Mouse (Mus musculus) midbrain, embryonic 15.5 days (tissue): ENCODE results near the gene Cdsn. TPM values are rescaled to one million over a fixed set of nuclear protein-coding genes. Genes with fewer than 3 reads are reported as not detected.

Source experiments
- ATAC-seq: fragments of 200-750 bp; cut with Nextera tagmentation; replicated peaks from 2 replicates; pipeline ENCODE4 v1.8.0; 2017; ENCODE audit warnings: moderate TSS enrichment
- H3K27ac ChIP-seq: fragments of 300-500 bp; sonication (generic); 2 replicates; pipeline ENCODE4 v1.5.1; 2015; ENCODE audit warnings: mild to moderate bottlenecking, inconsistent platforms
- H3K27me3 ChIP-seq: fragments of 300-500 bp; sonication (generic); replicated peaks from 2 replicates; pipeline ENCODE4 v1.6.1; 2015; ENCODE audit warnings: inconsistent platforms
- H3K36me3 ChIP-seq: fragments of 300-500 bp; sonication (generic); replicated peaks from 2 replicates; pipeline ENCODE4 v1.6.1; 2015; ENCODE audit warnings: inconsistent platforms
- H3K4me1 ChIP-seq: fragments of 300-500 bp; sonication (generic); 2 replicates; pipeline ENCODE4 v1.6.1; 2015; ENCODE audit warnings: inconsistent platforms
- H3K4me2 ChIP-seq: fragments of 300-500 bp; sonication (generic); 2 replicates; pipeline ENCODE4 v1.6.1; 2015; ENCODE audit warnings: inconsistent platforms, mild to moderate bottlenecking, moderate library complexity
- H3K4me3 ChIP-seq: fragments of 300-500 bp; sonication (generic); 2 replicates; pipeline ENCODE4 v1.5.1; 2015; ENCODE audit warnings: mild to moderate bottlenecking, inconsistent platforms
- H3K9ac ChIP-seq: fragments of 300-500 bp; sonication (generic); 2 replicates; pipeline ENCODE4 v1.6.1; 2015; ENCODE audit warnings: mild to moderate bottlenecking, inconsistent platforms
- H3K9me3 ChIP-seq: fragments of 300-500 bp; sonication (generic); 2 replicates; pipeline ENCODE4 v1.6.1; 2016; ENCODE audit warnings: inconsistent platforms
- WGBS: fragments of 180-500 bp; shearing (Covaris S2); methylation state at CpG from one replicate; pipeline ENCODE4 v1.1.7; 2015; ENCODE audit warnings: mixed read lengths; 5-methylcytosine and 5-hydroxymethylcytosine counted together
- polyA plus RNA-seq: library from polyadenylated mRNA; unstranded; fragments of >200 nt; fragmentation: Nextera tagmentation; extraction: Ambion mirVana; gene quantifications from 2 replicates; pipeline ENCODE4 v1.2.1, GENCODE M21; 2015

The Cdsn gene
- polyA plus RNA-seq, 1 experiment from 2014 or later, result 0.06 TPM

- Histone ChIP-seq H3K9ac (no peak overlapping the region), H3K36me3 (no peaks in the 10 kb centered on the region), H3K4me1 (no peaks in the 10 kb centered on the region), H3K27me3 (no peaks in the 10 kb centered on the region; the same call in 1 of the 2 replicates), H3K27ac (no peak overlapping the region), H3K4me3 (no peak overlapping the region), H3K9me3 (no peaks in the 10 kb centered on the region), H3K4me2 (no peak overlapping the region)
- 31% methylated on average over 5 of the region's 5 CpGs for WGBS
- no peak for ATAC-seq
These were observed 4.9 kb downstream of the Cdsn start for GRCm38 (mm10) chr17:35556812-35557211.

GRCm38 (mm10) chr17:35557351-35557750 lies 5.4 kb downstream of the Cdsn start:
- Histone ChIP-seq H3K4me2 (no peak overlapping the region), H3K4me3 (no peak overlapping the region), H3K27ac (no peak overlapping the region), H3K9ac (no peak overlapping the region), H3K9me3 (no peaks in the 10 kb centered on the region), H3K27me3 (no peaks in the 10 kb centered on the region; the same call in 1 of the 2 replicates), H3K36me3 (no peaks in the 10 kb centered on the region), H3K4me1 (no peaks in the 10 kb centered on the region)
- WGBS, result 82% methylated on average over 9 of the region's 9 CpGs
- ATAC-seq, result no peak

GRCm38 (mm10) chr17:35558216-35558615 lies 6.3 kb downstream of the Cdsn start:
- no peaks in the 10 kb centered on the region; the same call in 1 of the 2 replicates for H3K27me3 ChIP-seq
- no peak overlapping the region for H3K4me2 ChIP-seq
- 60% methylated on average over 8 of the region's 8 CpGs for WGBS
- H3K4me3 ChIP-seq, result no peak overlapping the region
- no peak overlapping the region for H3K9ac ChIP-seq
- H3K27ac ChIP-seq, result no peak overlapping the region
- no peaks in the 10 kb centered on the region for H3K36me3 ChIP-seq
- H3K4me1 ChIP-seq, result no peaks in the 10 kb centered on the region
- no peaks in the 10 kb centered on the region for H3K9me3 ChIP-seq
- no peak for ATAC-seq

DNA sequence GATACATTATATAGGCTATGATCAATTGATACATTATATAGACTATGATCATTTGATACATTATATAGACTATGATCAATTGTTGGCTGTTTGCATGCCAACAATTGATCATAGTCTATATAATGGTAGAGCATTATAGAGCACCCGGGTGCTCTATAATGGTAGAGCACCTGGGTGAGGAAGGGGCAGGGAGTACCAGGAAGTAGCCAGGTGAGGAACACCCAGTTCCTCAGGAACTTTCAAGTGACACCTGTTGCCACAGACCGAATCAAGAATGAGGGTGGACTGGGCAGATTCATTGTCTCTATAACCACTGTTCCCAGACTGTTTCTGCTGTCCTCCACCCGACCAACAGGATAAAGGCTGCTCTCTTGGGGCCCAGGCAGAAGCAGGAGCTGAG lies 15.2 kb downstream of the Cdsn start, which contains the start of gene 2300002M23Rik:
Gene 2300002M23Rik (plus strand): TSS at position 301 of the 400 bp plus-strand sequence.
- Histone ChIP-seq H3K36me3 (no peaks in the 10 kb centered on the region), H3K27ac (no peak within 1 kb of the TSS), H3K4me3 (no peak within 1 kb of the TSS), H3K9ac (no peak within 1 kb of the TSS), H3K27me3 (peaks cover 12% of the 10 kb centered on the region; the same call in 1 of the 2 replicates), H3K9me3 (no peaks in the 10 kb centered on the region), H3K4me2 (no peak within 1 kb of the TSS), H3K4me1 (peaks cover 13% of the 10 kb centered on the region)
- ATAC-seq, result no peak
- WGBS, result 69% methylated on average over 3 of the region's 3 CpGs

DNA sequence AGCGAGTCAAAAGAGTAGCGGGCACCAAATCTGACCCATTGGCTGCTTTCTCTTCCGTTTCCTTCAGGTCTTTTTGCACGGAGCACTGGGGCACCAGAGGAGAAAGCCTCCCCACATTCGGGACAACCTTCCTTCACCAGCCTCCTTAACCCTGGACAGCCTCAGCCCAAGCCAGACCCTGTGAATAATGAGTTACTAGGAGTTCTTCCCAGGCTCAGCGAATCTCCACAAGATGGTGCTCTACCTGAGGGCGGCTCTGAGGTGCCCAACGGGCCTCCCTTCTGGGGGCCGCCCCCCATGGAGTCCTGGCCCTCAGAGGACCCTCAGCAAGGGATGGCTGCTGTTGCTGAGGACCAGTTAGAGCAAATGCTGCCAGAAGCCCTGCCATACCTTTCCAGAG lies 15.8 kb downstream of the Cdsn start:
- no peaks in the 10 kb centered on the region for H3K36me3 ChIP-seq
- no peak for ATAC-seq
- H3K4me2 ChIP-seq, result no peak overlapping the region
- peaks cover 12% of the 10 kb centered on the region; the same call in 1 of the 2 replicates for H3K27me3 ChIP-seq
- H3K4me3 ChIP-seq, result no peak overlapping the region
- 27% methylated on average over 9 of the region's 9 CpGs for WGBS
- no peak overlapping the region for H3K27ac ChIP-seq
- H3K9ac ChIP-seq, result no peak overlapping the region
- peaks cover 13% of the 10 kb centered on the region for H3K4me1 ChIP-seq
- H3K9me3 ChIP-seq, result no peaks in the 10 kb centered on the region

GRCm38 (mm10) chr17:35569091-35569944 lies 17.4 kb downstream of the Cdsn start:
- H3K36me3 ChIP-seq, result no peaks in the 10 kb centered on the region
- ATAC-seq, result peak; percentile 66; the same call in 1 of the 2 replicates
- peaks cover 12% of the 10 kb centered on the region; the same call in 1 of the 2 replicates for H3K27me3 ChIP-seq
- H3K4me2 ChIP-seq, result peak overlapping the region; percentile 63
- H3K4me3 ChIP-seq, result peak overlapping the region; percentile 31
- H3K9me3 ChIP-seq, result no peaks in the 10 kb centered on the region
- 2% methylated on average over 28 of the region's 28 CpGs for WGBS
- peak overlapping the region; percentile 27; the same call in 1 of the 2 replicates for H3K9ac ChIP-seq
- H3K4me1 ChIP-seq, result peaks cover 13% of the 10 kb centered on the region
- no peak overlapping the region for H3K27ac ChIP-seq

DNA sequence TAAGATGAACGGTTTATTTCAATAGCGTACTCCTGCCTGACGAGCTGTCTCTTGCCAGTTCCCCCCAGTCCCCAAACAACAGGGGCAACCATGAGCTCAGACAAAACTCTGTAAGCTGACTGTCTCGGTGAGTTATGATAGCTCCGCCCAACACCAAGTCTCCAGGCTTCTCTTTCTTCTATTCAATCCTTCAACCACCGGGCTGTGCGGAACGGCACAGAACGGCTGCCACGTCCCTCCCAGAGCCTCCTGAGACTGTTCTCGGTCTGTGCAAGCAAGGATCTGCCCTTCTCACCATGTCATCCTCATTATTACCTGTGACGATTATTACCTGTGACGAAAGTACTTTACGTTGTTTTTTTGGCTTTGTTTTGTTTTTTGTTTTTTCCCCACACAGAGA lies 18.9 kb downstream of the Cdsn start:
- no peak overlapping the region for H3K9ac ChIP-seq
- ATAC-seq, result no peak
- no peaks in the 10 kb centered on the region for H3K36me3 ChIP-seq
- no peak overlapping the region for H3K4me3 ChIP-seq
- H3K27ac ChIP-seq, result no peak overlapping the region
- H3K4me1 ChIP-seq, result peaks cover 13% of the 10 kb centered on the region
- H3K27me3 ChIP-seq, result peaks cover 12% of the 10 kb centered on the region; the same call in 1 of the 2 replicates
- no peaks in the 10 kb centered on the region for H3K9me3 ChIP-seq
- H3K4me2 ChIP-seq, result no peak overlapping the region
- WGBS, result 71% methylated on average over 14 of the region's 14 CpGs

GRCm38 (mm10) chr17:35571477-35571876 lies 19.5 kb downstream of the Cdsn start:
- H3K9me3 ChIP-seq, result no peaks in the 10 kb centered on the region
- peaks cover 12% of the 10 kb centered on the region; the same call in 1 of the 2 replicates for H3K27me3 ChIP-seq

DNA sequence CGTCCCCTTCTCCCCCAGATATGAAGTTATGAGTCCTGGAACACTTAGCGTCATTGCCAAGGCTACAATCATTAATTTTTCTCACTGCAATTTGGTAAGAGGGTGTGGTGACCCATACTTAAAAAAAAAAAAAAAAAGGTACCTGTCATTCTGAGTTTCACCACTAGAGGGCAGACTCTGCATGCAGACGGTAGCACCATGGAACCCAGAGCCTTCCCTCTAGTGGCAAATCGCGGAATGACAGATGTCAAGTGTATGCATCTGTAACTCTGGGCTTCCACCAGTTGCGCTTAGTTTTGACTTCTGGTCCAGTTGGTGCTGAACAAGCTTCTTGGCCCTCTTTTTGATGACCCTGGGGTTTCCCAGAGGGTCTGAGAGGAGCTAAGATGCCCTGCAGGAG lies 26.3 kb downstream of the Cdsn start:
- H3K27me3 ChIP-seq, result no peaks in the 10 kb centered on the region
- H3K9me3 ChIP-seq, result no peaks in the 10 kb centered on the region
- H3K27ac ChIP-seq, result no peak overlapping the region
- H3K4me2 ChIP-seq, result no peak overlapping the region
- no peaks in the 10 kb centered on the region for H3K4me1 ChIP-seq
- no peak overlapping the region for H3K4me3 ChIP-seq
- no peak for ATAC-seq
- no peaks in the 10 kb centered on the region for H3K36me3 ChIP-seq
- 18% methylated on average over 6 of the region's 6 CpGs for WGBS
- H3K9ac ChIP-seq, result no peak overlapping the region

More at GRCm38 (mm10) chr17:35571477-35571876, 19.5 kb downstream of the Cdsn start:
- H3K4me2 ChIP-seq, result no peak overlapping the region
- no peak overlapping the region for H3K27ac ChIP-seq
- ATAC-seq, result no peak
- 98% methylated on average over 7 of the region's 7 CpGs for WGBS
- H3K4me3 ChIP-seq, result no peak overlapping the region
- peaks cover 13% of the 10 kb centered on the region for H3K4me1 ChIP-seq
- no peaks in the 10 kb centered on the region for H3K36me3 ChIP-seq
- H3K9ac ChIP-seq, result no peak overlapping the region

DNA sequence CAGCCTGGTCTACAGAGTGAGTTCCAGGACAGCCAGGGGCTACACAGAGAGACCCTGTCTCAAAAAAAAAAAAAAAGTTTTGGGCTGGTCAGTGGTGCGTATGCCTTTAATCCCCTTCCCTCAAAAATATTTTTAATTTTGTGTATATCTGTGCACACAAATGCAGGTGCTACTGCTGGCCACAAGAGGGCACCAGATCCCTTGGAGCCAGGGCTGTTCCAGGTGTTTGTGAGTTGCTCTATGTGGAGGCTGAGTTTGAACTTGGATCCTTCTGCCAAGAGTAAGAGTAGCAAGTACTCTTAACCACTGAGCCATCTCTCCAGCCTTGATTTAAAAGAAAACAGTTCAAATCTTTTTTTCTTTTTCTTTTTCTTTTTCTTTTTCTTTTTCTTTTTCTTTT lies 31.0 kb downstream of the Cdsn start:
- peaks cover 4% of the 10 kb centered on the region for H3K4me1 ChIP-seq
- no peaks in the 10 kb centered on the region for H3K27me3 ChIP-seq
- 92% methylated on average over 1 of the region's 1 CpGs for WGBS
- H3K4me2 ChIP-seq, result no peak overlapping the region
- no peak overlapping the region for H3K9ac ChIP-seq
- ATAC-seq, result no peak
- no peak overlapping the region for H3K27ac ChIP-seq
- H3K4me3 ChIP-seq, result no peak overlapping the region
- H3K36me3 ChIP-seq, result no peaks in the 10 kb centered on the region
- no peaks in the 10 kb centered on the region for H3K9me3 ChIP-seq

DNA sequence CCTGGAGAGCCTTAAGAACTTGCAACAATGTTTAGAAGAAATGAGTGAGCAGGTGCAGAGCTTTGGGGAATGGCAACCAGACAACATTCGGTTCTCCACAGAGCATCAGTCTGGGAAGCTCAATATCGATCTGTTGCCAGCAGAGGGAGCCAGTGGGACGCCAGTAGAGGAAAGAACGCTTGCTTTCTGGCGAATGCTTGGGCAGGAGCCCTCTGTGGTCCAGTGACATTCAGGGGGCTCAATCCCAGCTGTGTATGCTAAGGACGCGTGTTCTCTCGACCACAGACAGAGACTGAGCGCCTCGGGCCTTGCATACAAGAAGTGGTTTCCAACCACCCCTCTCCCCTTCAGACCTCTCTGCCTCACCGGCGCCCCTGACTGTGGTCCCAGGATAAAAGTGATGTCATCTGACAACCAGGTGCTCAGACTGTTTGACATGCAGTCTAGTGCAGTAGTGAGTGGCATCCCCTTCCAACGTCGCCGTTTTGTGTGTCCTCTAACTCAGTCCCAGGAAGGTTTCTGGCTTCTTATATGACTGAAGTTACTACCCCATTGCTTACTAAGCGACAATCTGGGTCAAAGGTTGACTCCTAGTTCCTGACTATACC lies 32.5 kb downstream of the Cdsn start:
- Histone ChIP-seq H3K4me2 (peak overlapping the region; percentile 44), H3K4me1 (peaks cover 4% of the 10 kb centered on the region), H3K9ac (peak overlapping the region; percentile 31; the same call in 1 of the 2 replicates), H3K27ac (no peak overlapping the region), H3K27me3 (no peaks in the 10 kb centered on the region), H3K9me3 (no peaks in the 10 kb centered on the region), H3K36me3 (no peaks in the 10 kb centered on the region), H3K4me3 (peak overlapping the region; percentile 12; the same call in 1 of the 2 replicates)
- WGBS, result 16% methylated on average over 16 of the region's 16 CpGs
- ATAC-seq, result peak; percentile 84

DNA sequence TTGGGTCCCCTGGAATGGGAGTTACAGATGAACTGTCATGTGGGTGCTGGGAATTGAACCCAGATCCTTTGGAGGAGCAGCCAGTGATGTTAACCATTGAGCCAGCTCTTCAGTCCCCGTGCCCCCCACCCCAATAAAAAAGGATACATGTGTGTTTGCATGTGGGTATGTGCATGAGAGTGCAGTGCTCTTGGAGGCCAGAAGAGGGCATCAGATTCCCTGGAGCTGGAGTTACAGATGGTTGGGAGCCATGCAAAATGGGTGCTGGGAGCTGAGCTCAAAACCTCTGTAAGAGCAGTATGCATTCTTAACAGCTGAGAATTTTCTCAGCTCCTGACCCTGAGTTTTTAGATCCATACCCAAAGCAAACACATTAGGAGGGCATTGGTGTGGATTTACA lies 35.4 kb downstream of the Cdsn start:
- Histone ChIP-seq H3K27ac (no peak overlapping the region), H3K4me3 (no peak overlapping the region), H3K36me3 (no peaks in the 10 kb centered on the region), H3K4me1 (peaks cover 10% of the 10 kb centered on the region), H3K27me3 (no peaks in the 10 kb centered on the region), H3K9ac (no peak overlapping the region), H3K9me3 (no peaks in the 10 kb centered on the region), H3K4me2 (no peak overlapping the region)
- WGBS, result 87% methylated on average over 1 of the region's 1 CpGs
- no peak for ATAC-seq
